In the genomic region with DNA sequence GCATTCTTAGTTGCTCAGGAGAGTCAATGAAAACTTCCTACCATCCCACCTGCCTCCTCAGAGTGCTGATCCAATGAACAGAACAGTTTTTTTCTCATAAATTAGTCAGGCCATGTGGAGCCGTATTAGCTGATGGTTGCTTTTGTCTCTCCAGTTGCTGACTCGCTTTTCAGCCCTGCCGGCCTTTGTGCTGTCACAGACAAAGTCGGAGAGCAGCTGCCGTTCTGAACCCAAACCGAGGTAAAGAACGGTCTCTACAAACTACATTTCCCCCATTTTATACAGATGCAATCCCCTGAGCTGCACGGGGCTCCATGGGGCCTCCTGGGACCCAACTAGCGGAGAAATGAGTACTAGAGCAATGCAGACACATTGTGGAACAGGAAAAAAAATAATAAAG, we compare ENCODE assay signal across 12 mouse cellular contexts. TPM values are rescaled to one million over a fixed set of nuclear protein-coding genes. Genes with fewer than 3 reads are reported as not detected.
DNase-seq lines count a peak whose midpoint lies in the region; ATAC-seq lines count a peak whose summit lies in the region.
"Had no signal": no experiment of that assay in that cellular context is flagged by ENCODE, and none has a peak within 500 bp of the region (broad histone marks: within the 10 kb centered on the region; RNA-seq: fewer than 3 reads in every experiment).

No protein-coding gene starts in this region.

- H3K4me3 ChIP-seq in kidney, embryonic 15.5 days (replicated peaks) = no peak overlapping the region
- H3K4me3 ChIP-seq in forebrain, embryonic 10.5 days = peak overlapping the region; percentile 38
- no peak overlapping the region for H3K4me3 ChIP-seq in limb, embryonic 10.5 days
- no peak overlapping the region for H3K4me3 ChIP-seq in neural tube, embryonic 15.5 days (replicated peaks)
- H3K4me3 ChIP-seq: myocyte had no signal

- 28% methylated on average over 9 of the region's 9 CpGs for WGBS in kidney, embryonic 15.5 days
- 5% methylated on average over 9 of the region's 9 CpGs for WGBS in forebrain, embryonic 10.5 days
- 49% methylated on average over 9 of the region's 9 CpGs for WGBS in limb, embryonic 10.5 days
- WGBS in neural tube, embryonic 15.5 days = 8% methylated on average over 9 of the region's 9 CpGs

- 0 out of 2 replicates have a peak overlapping the region, but pooled peaks have one; percentile 36 for H3K4me2 ChIP-seq in kidney, embryonic 15.5 days
- H3K4me2 ChIP-seq in neural tube, embryonic 15.5 days = peak overlapping the region; percentile 40

- no peak for ATAC-seq in kidney, embryonic 15.5 days (replicated peaks; ENCODE audit: low FRiP score)
- peak; percentile 51 for ATAC-seq in neural tube, embryonic 15.5 days (ENCODE audit: low FRiP score)

- no peaks in the 10 kb centered on the region for H3K27me3 ChIP-seq in kidney, embryonic 15.5 days
- H3K27me3 ChIP-seq in forebrain, embryonic 10.5 days (ENCODE audit: poor library complexity, severe bottlenecking) = peaks cover 37% of the 10 kb centered on the region
- no peaks in the 10 kb centered on the region for H3K27me3 ChIP-seq in limb, embryonic 10.5 days (ENCODE audit: low read depth, poor library complexity, severe bottlenecking)
- no peaks in the 10 kb centered on the region for H3K27me3 ChIP-seq in neural tube, embryonic 15.5 days (replicated peaks)

- peaks cover 35% of the 10 kb centered on the region for H3K36me3 ChIP-seq in kidney, embryonic 15.5 days
- H3K36me3 ChIP-seq in forebrain, embryonic 10.5 days (replicated peaks) = peaks cover 26% of the 10 kb centered on the region
- peaks cover 31% of the 10 kb centered on the region for H3K36me3 ChIP-seq in limb, embryonic 10.5 days
- H3K36me3 ChIP-seq in neural tube, embryonic 15.5 days = no peaks in the 10 kb centered on the region

- H3K9ac ChIP-seq in kidney, embryonic 15.5 days = no peak overlapping the region
- H3K9ac ChIP-seq in neural tube, embryonic 15.5 days (replicated peaks) = 0 out of 2 replicates have a peak overlapping the region, but pooled peaks have one; percentile 1

- H3K9me3 ChIP-seq in kidney, embryonic 15.5 days (replicated peaks) = no peaks in the 10 kb centered on the region
- H3K9me3 ChIP-seq in forebrain, embryonic 10.5 days = no peaks in the 10 kb centered on the region
- H3K9me3 ChIP-seq in limb, embryonic 10.5 days (replicated peaks) = no peaks in the 10 kb centered on the region
- H3K9me3 ChIP-seq in neural tube, embryonic 15.5 days (replicated peaks) = no peaks in the 10 kb centered on the region

- peak overlapping the region; percentile 76 for H3K27ac ChIP-seq in kidney, embryonic 15.5 days
- H3K27ac ChIP-seq in forebrain, embryonic 10.5 days = peak overlapping the region; percentile 83
- H3K27ac ChIP-seq in limb, embryonic 10.5 days = peak overlapping the region; percentile 69
- H3K27ac ChIP-seq in neural tube, embryonic 15.5 days (replicated peaks) = peak overlapping the region; percentile 54; the same call in 1 of the 2 replicates

- peaks cover 46% of the 10 kb centered on the region for H3K4me1 ChIP-seq in kidney, embryonic 15.5 days
- peaks cover 52% of the 10 kb centered on the region for H3K4me1 ChIP-seq in forebrain, embryonic 10.5 days
- H3K4me1 ChIP-seq in limb, embryonic 10.5 days = peaks cover 36% of the 10 kb centered on the region
- H3K4me1 ChIP-seq in neural tube, embryonic 15.5 days = peaks cover 33% of the 10 kb centered on the region

- intact Hi-C loops in left cerebral cortex, postnatal 14 days (cut with DNase I) = no loop called here

- no peak for DNase-seq in kidney, adult 8-10 months
- peak; percentile 63 for DNase-seq in forebrain, embryonic 10.5 days (ENCODE audit: extremely low spot score, low spot score)
- no peak for DNase-seq in limb, embryonic 10.5 days (ENCODE audit: low spot score)
- DNase-seq in cerebellum, adult 9-10 months = no peak
- DNase-seq in left cerebral cortex, postnatal 14 days (ENCODE audit: low spot score in 2 of 2) = no peak
- no peak for DNase-seq in right cerebral cortex, postnatal 4 days
- DNase-seq: thymus, adult 18-20 months had no signal

RNA-seq across cellular contexts. Expression of a gene that starts 45.7 kb away (rescaled TPM):
- polyA plus RNA-seq in kidney, embryonic 15.5 days (2015; fragmentation: Nextera tagmentation; extraction: Ambion mirVana) = 85.5 and 94.3 TPM in 2 replicates
- polyA plus RNA-seq in forebrain, embryonic 10.5 days (2016; fragmentation: Nextera tagmentation; extraction: Ambion mirVana) = 32.5 TPM in 2 replicates
- 63.2 and 65.7 TPM in 2 replicates for polyA plus RNA-seq in limb, embryonic 10.5 days (2016; fragmentation: Nextera tagmentation; extraction: Ambion mirVana)
- polyA plus RNA-seq in neural tube, embryonic 15.5 days (2015; fragmentation: Nextera tagmentation; extraction: Ambion mirVana) = 74.4 and 95.5 TPM in 2 replicates
- 10 to 100 TPM; 80.8 to 89.3 TPM for total RNA-seq in left cerebral cortex, postnatal 14 days (2021)
- total RNA-seq: common myeloid progenitor, adult 5-6 weeks; granulocyte monocyte progenitor cell, adult 5-6 weeks had no signal
